Mouse (Mus musculus) T-helper 2 cell (primary cell): Measurements from ENCODE around the gene Rtn4rl1.
"Not testable (repeated sequence)": the region's sequence is repeated elsewhere in the genome, so short reads cannot be mapped to it uniquely, and the experiment has no call there.

ENCODE experiments used
- in situ Hi-C: fragments of 300-600 bp; cut with MboI, MseI; formaldehyde crosslinking; loops from one replicate; pipeline ENCODE4 v1.15.1; 2025; ENCODE audit warnings: high pct_unique_total_duplicates

Rtn4rl1 gene

GRCm38 (mm10) chr11:75165441-75166192 is 28.0 kb upstream of the Rtn4rl1 start:
- in situ Hi-C loops, result no loop called here

- in situ Hi-C loops, result no loop called here
Measured at GRCm38 (mm10) chr11:75166193-75166842, 27.3 kb upstream of the Rtn4rl1 start.

DNA sequence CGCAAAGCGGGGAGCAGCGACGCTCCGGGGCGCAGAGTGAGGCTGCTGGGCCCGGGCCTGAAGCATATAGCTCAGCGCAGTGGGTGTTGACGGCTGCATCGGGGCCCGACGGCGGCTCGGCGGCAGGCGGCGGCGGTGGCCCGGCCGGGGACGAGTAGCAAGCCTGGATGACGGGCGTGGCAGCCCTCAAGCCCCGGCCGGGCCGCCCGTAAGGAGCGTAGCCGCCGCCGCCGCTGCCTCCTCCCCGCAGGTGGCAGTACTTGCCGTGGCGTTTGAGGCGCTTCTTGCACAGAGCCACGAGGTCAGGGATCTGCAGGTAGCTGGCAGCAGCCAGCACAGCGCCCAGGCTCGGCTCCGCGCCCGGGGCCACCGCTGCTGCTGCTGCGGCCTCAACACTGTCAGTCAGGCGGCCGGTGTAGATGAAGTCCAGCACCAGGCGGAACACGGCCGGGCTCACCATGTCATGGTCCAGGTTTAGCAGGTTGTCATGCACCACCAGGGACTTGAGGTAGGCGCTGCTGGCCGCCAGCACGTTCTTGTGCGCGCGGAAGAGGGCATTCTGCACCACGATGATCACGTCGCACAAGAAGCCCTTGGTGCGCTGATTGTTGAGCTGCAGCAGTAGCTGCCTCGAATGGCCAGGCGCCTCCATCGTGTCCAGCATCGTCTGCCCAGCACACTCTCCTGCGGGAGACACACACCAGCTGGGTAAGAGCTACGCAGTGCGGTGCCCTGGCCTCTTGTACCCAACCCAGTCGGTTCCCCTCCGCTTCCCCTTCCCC is 26.5 kb upstream of the Rtn4rl1 start:
- in situ Hi-C loops, result no loop called here

GRCm38 (mm10) chr11:75167643-75168589 is 25.7 kb upstream of the Rtn4rl1 start:
- in situ Hi-C loops, result no loop called here

GRCm38 (mm10) chr11:75168590-75169361 is 24.8 kb upstream of the Rtn4rl1 start:
- in situ Hi-C loops, result no loop called here

GRCm38 (mm10) chr11:75169405-75170080 is 24.0 kb upstream of the Rtn4rl1 start, which contains the start of gene Hic1:
TSS of gene Hic1 (minus strand) at chr11:75169519.
- in situ Hi-C loops, result no loop called here

DNA sequence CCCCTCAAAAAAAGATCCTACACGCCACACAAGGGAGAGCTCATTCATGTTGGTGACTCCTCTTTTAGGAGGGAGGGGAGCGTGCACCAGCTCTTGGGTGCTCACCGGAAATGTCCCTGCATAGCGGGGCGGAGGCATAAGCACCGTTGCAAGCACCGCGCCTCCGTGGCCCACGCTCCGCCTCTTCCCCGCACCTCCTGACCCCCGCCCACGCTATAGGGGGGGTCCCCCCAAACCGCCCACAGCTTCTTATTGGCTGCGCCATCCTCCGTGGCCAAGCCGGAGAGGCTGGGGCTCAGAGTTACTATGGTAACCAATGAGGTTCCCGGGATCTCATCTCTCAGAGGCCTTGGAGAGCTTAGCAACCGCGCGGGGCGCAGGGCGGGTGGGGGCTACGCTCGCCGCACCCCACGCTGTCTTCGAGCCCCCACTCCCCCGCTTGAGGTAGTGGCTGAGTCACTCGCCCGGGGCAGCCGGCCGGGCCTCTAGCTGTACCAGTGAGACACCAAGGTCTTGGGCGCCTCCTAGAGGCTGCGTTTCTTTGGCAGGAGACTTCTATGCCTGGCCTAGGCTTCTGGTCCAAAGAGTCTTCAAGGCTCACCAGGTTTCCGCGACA is 23.3 kb upstream of the Rtn4rl1 start:
- in situ Hi-C loops, result no loop called here

DNA sequence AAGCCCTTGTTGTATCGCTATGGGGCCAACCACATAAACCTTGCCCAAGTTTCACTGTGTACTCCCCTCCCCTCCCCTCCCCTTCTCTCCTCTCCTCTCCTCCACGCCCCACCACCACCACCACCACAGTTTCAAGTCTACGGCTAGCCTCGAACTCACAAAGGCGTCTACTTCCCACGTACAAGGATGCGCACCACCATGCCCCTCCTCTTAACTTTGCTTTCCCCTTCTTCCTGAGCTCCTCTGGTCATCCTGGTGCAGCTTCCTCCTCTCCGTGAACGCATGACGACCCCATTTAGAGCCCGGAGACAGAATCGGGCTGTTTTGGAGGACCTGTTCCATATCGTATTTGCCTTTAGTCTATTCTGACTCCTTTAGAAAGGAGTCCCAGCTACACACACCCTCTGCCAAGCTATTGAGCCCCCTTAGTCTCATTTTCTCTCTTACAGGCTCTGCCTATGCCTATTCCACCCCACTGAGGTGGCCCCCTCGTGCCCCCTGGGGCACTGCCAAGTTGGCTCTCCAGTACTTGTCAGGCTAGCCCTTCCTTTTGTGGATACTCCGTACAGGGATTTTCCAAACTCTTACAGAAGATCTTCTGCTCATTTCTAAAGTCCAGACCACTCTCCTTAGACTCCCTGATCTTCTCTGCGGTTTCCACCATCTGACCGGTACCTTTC is 22.3 kb upstream of the Rtn4rl1 start:
- in situ Hi-C loops, result no loop called here

GRCm38 (mm10) chr11:75172151-75173094 is 21.2 kb upstream of the Rtn4rl1 start:
- in situ Hi-C loops, result no loop called here

- in situ Hi-C loops, result no loop called here
Measured at GRCm38 (mm10) chr11:75173095-75173798, 20.3 kb upstream of the Rtn4rl1 start.

GRCm38 (mm10) chr11:75173799-75174165 is 19.8 kb upstream of the Rtn4rl1 start:
- in situ Hi-C loops, result no loop called here

GRCm38 (mm10) chr11:75174574-75174973 is 19.0 kb upstream of the Rtn4rl1 start:
- in situ Hi-C loops, result not testable (repeated sequence)

DNA sequence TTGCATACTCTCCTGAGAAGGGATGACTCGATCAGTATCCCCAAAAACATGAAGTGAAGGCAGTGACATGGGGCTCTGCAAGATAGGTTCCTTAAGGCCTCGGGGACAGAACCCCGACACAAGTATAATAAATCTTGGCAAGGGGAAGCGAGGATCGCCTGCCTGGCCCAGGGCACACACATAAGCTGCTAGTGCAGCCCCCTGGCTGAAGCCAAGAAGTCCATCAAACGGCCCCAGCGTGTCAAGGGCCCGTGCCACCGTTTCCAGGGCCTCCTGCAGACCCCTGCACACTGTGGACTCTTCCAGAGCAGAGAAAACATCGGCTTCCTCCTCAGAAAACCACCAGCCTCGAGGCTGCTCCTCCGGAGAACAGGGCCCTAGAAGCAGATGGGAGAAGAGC is 15.6 kb upstream of the Rtn4rl1 start:
- in situ Hi-C loops, result no loop called here

- in situ Hi-C loops, result no loop called here
Measured at GRCm38 (mm10) chr11:75178672-75179208, 14.8 kb upstream of the Rtn4rl1 start, which contains the start of gene Ovca2. TSS of gene Ovca2 (minus strand) at chr11:75178835.

DNA sequence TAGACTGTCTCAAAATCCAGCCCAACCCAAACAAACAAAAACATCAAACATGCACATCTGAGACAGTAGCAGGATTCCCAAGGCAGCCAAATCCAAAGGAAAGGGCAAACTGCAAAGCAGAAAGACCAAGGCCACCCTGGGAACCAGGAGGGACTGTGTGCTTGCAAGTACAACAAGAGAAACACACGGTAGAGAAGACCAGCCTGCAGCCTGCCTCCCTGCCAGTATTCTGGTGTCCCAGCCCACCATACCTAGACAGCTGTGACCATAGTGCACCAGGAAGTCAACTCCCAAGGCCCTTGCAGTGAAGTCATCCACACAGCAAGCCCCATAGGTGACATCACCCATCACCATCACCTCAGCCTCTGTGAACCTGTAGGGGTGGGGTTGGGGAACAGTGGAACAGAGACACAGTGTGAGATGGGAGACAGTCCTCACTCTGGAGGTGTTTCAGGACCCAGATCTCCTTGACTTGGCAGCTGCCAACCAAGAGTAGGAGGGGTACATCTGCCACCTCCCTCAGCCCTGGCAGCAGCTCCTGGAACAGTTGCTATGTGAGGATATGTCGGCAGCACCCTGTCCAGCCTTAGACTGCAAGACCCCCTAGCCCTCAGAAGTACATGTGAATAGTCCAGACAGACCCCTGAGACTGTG is 9.5 kb upstream of the Rtn4rl1 start:
- in situ Hi-C loops, result loop anchor here (5.0 kb wide), 2 partner anchors 43 to 103 kb away; no protein-coding TSS in a partner anchor

GRCm38 (mm10) chr11:75184573-75184972 is 9.0 kb upstream of the Rtn4rl1 start:
- in situ Hi-C loops, result loop anchor here (5.0 kb wide), 2 partner anchors 43 to 103 kb away; no protein-coding TSS in a partner anchor
